Mouse (Mus musculus) limb, embryonic 12.5 days (tissue): Measurements from ENCODE around the gene Rtbdn. TPM values are rescaled to one million over a fixed set of nuclear protein-coding genes. Genes with fewer than 3 reads are reported as not detected.

ENCODE experiments used
- ATAC-seq: fragments of 200-750 bp; cut with Nextera tagmentation; 2 replicates; pipeline ENCODE4 v1.8.0; 2017; ENCODE audit warnings: low read depth, moderate TSS enrichment; ENCODE audit not compliant: insufficient number of reproducible peaks, insufficient read depth, low FRiP score, low TSS enrichment
- H3K27ac ChIP-seq: fragments of 300-500 bp; sonication (generic); 2 replicates; pipeline ENCODE4 v1.5.1; 2016; ENCODE audit warnings: mild to moderate bottlenecking, moderate library complexity
- H3K27me3 ChIP-seq: fragments of 300-500 bp; sonication (generic); 2 replicates; pipeline ENCODE4 v1.6.1; 2016; ENCODE audit warnings: mild to moderate bottlenecking, moderate library complexity
- H3K36me3 ChIP-seq: fragments of 300-500 bp; sonication (generic); 2 replicates; pipeline ENCODE4 v1.6.1; 2016; ENCODE audit warnings: mild to moderate bottlenecking, moderate library complexity
- H3K4me1 ChIP-seq: fragments of 300-500 bp; sonication (generic); replicated peaks from 2 replicates; pipeline ENCODE4 v1.6.1; 2016
- H3K4me2 ChIP-seq: fragments of 300-500 bp; sonication (generic); 2 replicates; pipeline ENCODE4 v1.6.1; 2016; ENCODE audit warnings: mild to moderate bottlenecking, moderate library complexity
- H3K4me3 ChIP-seq: fragments of 300-500 bp; sonication (generic); replicated peaks from 2 replicates; pipeline ENCODE4 v1.5.1; 2016; ENCODE audit warnings: mild to moderate bottlenecking
- H3K9ac ChIP-seq: fragments of 300-500 bp; sonication (generic); replicated peaks from 2 replicates; pipeline ENCODE4 v1.6.1; 2016; ENCODE audit warnings: mild to moderate bottlenecking, moderate library complexity
- H3K9me3 ChIP-seq: fragments of 300-500 bp; sonication (generic); 2 replicates; pipeline ENCODE4 v1.6.1; 2016; ENCODE audit warnings: mild to moderate bottlenecking, moderate library complexity
- WGBS: fragments of 180-500 bp; shearing (Covaris S2); methylation state at CpG from one replicate; pipeline ENCODE4 v1.1.7; 2016; 5-methylcytosine and 5-hydroxymethylcytosine counted together
- polyA plus RNA-seq: library from polyadenylated mRNA; unstranded; fragments of >200 nt; fragmentation: Nextera tagmentation; extraction: Ambion mirVana; gene quantifications from 2 replicates; pipeline ENCODE4 v1.2.1, GENCODE M21; 2016

Rtbdn gene
- polyA plus RNA-seq, 1 experiment from 2014 or later = 0.34 TPM

GRCm38 (mm10) chr8:84963952-84964351 lies 17.2 kb downstream of the Rtbdn start:
- peaks cover 36% of the 10 kb centered on the region for H3K36me3 ChIP-seq
- no peak overlapping the region for H3K9ac ChIP-seq
- WGBS = 90% methylated on average over 4 of the region's 4 CpGs
- no peaks in the 10 kb centered on the region for H3K27me3 ChIP-seq
- no peaks in the 10 kb centered on the region for H3K9me3 ChIP-seq
- H3K4me3 ChIP-seq = no peak overlapping the region
- H3K4me1 ChIP-seq = peaks cover 20% of the 10 kb centered on the region
- H3K27ac ChIP-seq = no peak overlapping the region
- no peak overlapping the region for H3K4me2 ChIP-seq
- no peak for ATAC-seq

- Histone ChIP-seq H3K9ac (peak overlapping the region; percentile 66), H3K27ac (peak overlapping the region; percentile 79), H3K9me3 (no peaks in the 10 kb centered on the region), H3K27me3 (no peaks in the 10 kb centered on the region), H3K4me1 (peaks cover 25% of the 10 kb centered on the region), H3K4me2 (peak overlapping the region; percentile 72), H3K4me3 (peak overlapping the region; percentile 66), H3K36me3 (peaks cover 25% of the 10 kb centered on the region)
- WGBS = under 1% methylated on average over 41 of the region's 41 CpGs
- ATAC-seq = peak; percentile 63
Observed at GRCm38 (mm10) chr8:84965731-84966291, 19.0 kb downstream of the Rtbdn start.

- Histone ChIP-seq H3K4me3 (peak overlapping the region; percentile 66), H3K4me1 (peaks cover 31% of the 10 kb centered on the region), H3K36me3 (peaks cover 25% of the 10 kb centered on the region), H3K27me3 (no peaks in the 10 kb centered on the region), H3K9me3 (no peaks in the 10 kb centered on the region), H3K9ac (peak overlapping the region; percentile 66; the same call in 1 of the 2 replicates), H3K4me2 (peak overlapping the region; percentile 72), H3K27ac (no peak overlapping the region)
- ATAC-seq = no peak
- 58% methylated on average over 3 of the region's 3 CpGs for WGBS
Observed at GRCm38 (mm10) chr8:84966603-84967002, 19.8 kb downstream of the Rtbdn start.

GRCm38 (mm10) chr8:84967532-84968304 lies 20.9 kb downstream of the Rtbdn start:
- Histone ChIP-seq H3K9ac (peak overlapping the region; percentile 92; the same call in 1 of the 2 replicates), H3K27ac (no peak overlapping the region), H3K4me2 (peak overlapping the region; percentile 90; the same call in 1 of the 2 replicates), H3K4me3 (no peak overlapping the region), H3K4me1 (peaks cover 31% of the 10 kb centered on the region), H3K9me3 (no peaks in the 10 kb centered on the region), H3K36me3 (peaks cover 25% of the 10 kb centered on the region), H3K27me3 (no peaks in the 10 kb centered on the region)
- 90% methylated on average over 13 of the region's 13 CpGs for WGBS
- ATAC-seq = no peak

- Histone ChIP-seq H3K27me3 (no peaks in the 10 kb centered on the region), H3K4me1 (peaks cover 31% of the 10 kb centered on the region), H3K36me3 (peaks cover 31% of the 10 kb centered on the region), H3K9me3 (no peaks in the 10 kb centered on the region), H3K4me2 (peak overlapping the region; percentile 90), H3K9ac (peak overlapping the region; percentile 92), H3K4me3 (peak overlapping the region; percentile 80), H3K27ac (peak overlapping the region; percentile 89)
- 15% methylated on average over 2 of the region's 2 CpGs for WGBS
- ATAC-seq = no peak
Observed at GRCm38 (mm10) chr8:84968650-84969049, 21.9 kb downstream of the Rtbdn start.

GRCm38 (mm10) chr8:84969241-84970134 lies 22.7 kb downstream of the Rtbdn start, which contains the start of the genes Gm49661, Prdx2 and Rnaseh2a:
Gene Gm49661, minus strand, starts transcription at chr8:84969433.
Gene Prdx2, plus strand, starts transcription at chr8:84969587.
Gene Rnaseh2a, minus strand, starts transcription at chr8:84969767.
- H3K27ac ChIP-seq = peak within 1 kb of the TSS; percentile 89
- peak within 1 kb of the TSS; percentile 90 for H3K4me2 ChIP-seq
- H3K9me3 ChIP-seq = no peaks in the 10 kb centered on the region
- no peaks in the 10 kb centered on the region for H3K27me3 ChIP-seq
- H3K4me1 ChIP-seq = peaks cover 31% of the 10 kb centered on the region
- peak within 1 kb of the TSS; percentile 80 for H3K4me3 ChIP-seq
- peak; percentile 60 for ATAC-seq
- WGBS = under 1% methylated on average over 56 of the region's 56 CpGs
- peaks cover 36% of the 10 kb centered on the region for H3K36me3 ChIP-seq
- H3K9ac ChIP-seq = peak within 1 kb of the TSS; percentile 92

GRCm38 (mm10) chr8:84970135-84970790 lies 23.5 kb downstream of the Rtbdn start:
- Histone ChIP-seq H3K9me3 (no peaks in the 10 kb centered on the region), H3K9ac (peak overlapping the region; percentile 92), H3K27me3 (no peaks in the 10 kb centered on the region), H3K4me1 (peaks cover 26% of the 10 kb centered on the region), H3K4me3 (peak overlapping the region; percentile 80), H3K4me2 (peak overlapping the region; percentile 90), H3K27ac (peak overlapping the region; percentile 89), H3K36me3 (peaks cover 44% of the 10 kb centered on the region)
- no peak for ATAC-seq
- 9% methylated on average over 21 of the region's 21 CpGs for WGBS

- H3K36me3 ChIP-seq = peaks cover 46% of the 10 kb centered on the region
- peak overlapping the region; percentile 90 for H3K4me2 ChIP-seq
- WGBS = 68% methylated on average over 5 of the region's 5 CpGs
- no peaks in the 10 kb centered on the region for H3K9me3 ChIP-seq
- H3K9ac ChIP-seq = peak overlapping the region; percentile 92
- H3K27me3 ChIP-seq = no peaks in the 10 kb centered on the region
- ATAC-seq = no peak
- H3K4me1 ChIP-seq = peaks cover 31% of the 10 kb centered on the region
- H3K27ac ChIP-seq = 0 out of 2 replicates have a peak overlapping the region, but pooled peaks have one; percentile 35
- peak overlapping the region; percentile 80 for H3K4me3 ChIP-seq
Observed at GRCm38 (mm10) chr8:84970913-84971312, 24.1 kb downstream of the Rtbdn start.

GRCm38 (mm10) chr8:84973079-84973478 lies 26.3 kb downstream of the Rtbdn start:
- H3K27me3 ChIP-seq = peaks cover 16% of the 10 kb centered on the region
- no peak overlapping the region for H3K4me2 ChIP-seq
- WGBS = 95% methylated on average over 1 of the region's 1 CpGs
- H3K4me3 ChIP-seq = no peak overlapping the region
- ATAC-seq = no peak
- H3K36me3 ChIP-seq = peaks cover 46% of the 10 kb centered on the region
- H3K9ac ChIP-seq = no peak overlapping the region
- H3K9me3 ChIP-seq = no peaks in the 10 kb centered on the region
- H3K27ac ChIP-seq = no peak overlapping the region
- H3K4me1 ChIP-seq = peaks cover 43% of the 10 kb centered on the region

- peaks cover 23% of the 10 kb centered on the region for H3K27me3 ChIP-seq
- H3K4me1 ChIP-seq = peaks cover 46% of the 10 kb centered on the region
- H3K27ac ChIP-seq = 0 out of 2 replicates have a peak overlapping the region, but pooled peaks have one; percentile 23
- H3K36me3 ChIP-seq = peaks cover 46% of the 10 kb centered on the region
- H3K9ac ChIP-seq = no peak overlapping the region
- H3K4me2 ChIP-seq = no peak overlapping the region
- no peak overlapping the region for H3K4me3 ChIP-seq
- 65% methylated on average over 4 of the region's 4 CpGs for WGBS
- no peak for ATAC-seq
- no peaks in the 10 kb centered on the region for H3K9me3 ChIP-seq
Observed at GRCm38 (mm10) chr8:84973803-84974542, 27.2 kb downstream of the Rtbdn start.
